Mouse (Mus musculus): ENCODE results near the gene Mfn2. TPM values are rescaled to one million over a fixed set of nuclear protein-coding genes. Genes with fewer than 3 reads are reported as not detected.
"Not testable (repeated sequence)": the region's sequence is repeated elsewhere in the genome, so short reads cannot be mapped to it uniquely, and the experiment has no call there.

Gene Mfn2
- total and polyA plus RNA-seq, 3 experiments = 10.0 to 36.8 (median 17.5) TPM

DNA sequence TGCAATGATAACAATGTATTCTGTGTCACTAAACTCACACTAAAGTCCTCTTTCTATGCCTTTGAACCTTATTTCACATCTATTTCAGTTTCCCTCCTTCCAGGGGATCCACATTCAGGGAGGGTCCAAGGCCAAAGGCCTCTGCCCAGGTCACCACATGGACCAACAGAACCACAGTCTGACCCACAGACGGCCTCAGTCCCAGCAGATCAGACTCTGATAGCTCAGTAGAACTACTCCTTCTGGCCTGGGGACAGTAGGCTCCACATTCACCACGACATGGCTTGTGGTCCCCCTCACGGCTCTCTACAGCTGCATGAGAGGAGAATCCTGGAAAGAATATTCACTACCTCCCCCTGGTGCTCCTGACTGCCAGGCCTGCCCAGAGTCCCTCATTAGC is 61.6 kb downstream of the Mfn2 start:
- no peaks in the 10 kb centered on the region for H3K9me3 ChIP-seq (replicated peaks; ENCODE audit: low read length)
- no peak overlapping the region for H3K4me3 ChIP-seq (replicated peaks in 1 of 3; ENCODE audit: low read depth in 2 of 3, low read length in 2 of 3, poor library complexity in 1 of 3)
- in situ Hi-C loops (cut with MboI; ENCODE audit: low pct_ligation_motif_present, low pct_unique_long_range_greater_than_20kb, low sequenced_read_pairs) (no loop called here), dilution Hi-C loops (cut with MboI; ENCODE audit: extremely low pct_ligation_motif_present, extremely low pct_unique_long_range_greater_than_20kb, low sequenced_read_pairs) (no loop called here)
- H3K27me3 ChIP-seq (replicated peaks) = no peaks in the 10 kb centered on the region
- H3K4me1 ChIP-seq (ENCODE audit: control insufficient read depth in 1 of 2, insufficient read depth in 2 of 2) = peaks cover 0 to 26% of the 10 kb centered on the region in 2 experiments; a peak in 2 of 4 replicates
- no peak overlapping the region for H3K4me2 ChIP-seq (ENCODE audit: insufficient read depth, low read depth, poor library complexity, severe bottlenecking)
- peaks cover 5 to 47% of the 10 kb centered on the region in 2 experiments for H3K36me3 ChIP-seq (replicated peaks in 1 of 2; ENCODE audit: control insufficient read depth in 1 of 2, insufficient read depth in 1 of 2, low read length in 1 of 2)
- no peak overlapping the region for H3K27ac ChIP-seq (ENCODE audit: insufficient read depth, low read depth)
- no peak for DNase-seq (ENCODE audit: extremely low read depth)
- H3K79me2 ChIP-seq (replicated peaks; ENCODE audit: control insufficient read depth, extremely low read depth, insufficient read depth, poor library complexity, severe bottlenecking) = peaks cover 5% of the 10 kb centered on the region
- TF ChIP-seq HCFC1 (IDR thresholded peaks at IDR 0.05; ENCODE audit: low read depth, low read length) (no peak), E2F4 (IDR thresholded peaks at IDR 0.05; ENCODE audit: insufficient replicate concordance, low read depth, low read length) (no peak), CTCF (conservative IDR thresholded peaks at IDR 0.05 in 1 of 2, IDR thresholded peaks at IDR 0.05 in 1 of 2; ENCODE audit: low read depth in 2 of 2, low read length in 2 of 2) (no peak), MXI1 (IDR thresholded peaks at IDR 0.05; ENCODE audit: low read depth, low read length) (no peak), JUN (IDR thresholded peaks at IDR 0.05; ENCODE audit: insufficient read depth, low read depth, low read length) (no peak), ZC3H11A (IDR thresholded peaks at IDR 0.05; ENCODE audit: low read depth, low read length) (no peak), MYC (IDR thresholded peaks at IDR 0.05; ENCODE audit: low read depth, low read length) (no peak)
- H3K9ac ChIP-seq (ENCODE audit: insufficient read depth, low read depth) = no peak overlapping the region

- H3K27me3 ChIP-seq (replicated peaks); in situ Hi-C loops (cut with MboI; ENCODE audit: low pct_ligation_motif_present, low pct_unique_long_range_greater_than_20kb, low sequenced_read_pairs); H3K79me2 ChIP-seq (replicated peaks; ENCODE audit: control insufficient read depth, extremely low read depth, insufficient read depth, poor library complexity, severe bottlenecking); H3K9me3 ChIP-seq (replicated peaks; ENCODE audit: low read length); dilution Hi-C loops (cut with MboI; ENCODE audit: extremely low pct_ligation_motif_present, extremely low pct_unique_long_range_greater_than_20kb, low sequenced_read_pairs); H3K4me3 ChIP-seq (replicated peaks in 1 of 3; ENCODE audit: low read depth in 2 of 3, low read length in 2 of 3, poor library complexity in 1 of 3); H3K4me1 ChIP-seq (ENCODE audit: control insufficient read depth in 1 of 2, insufficient read depth in 2 of 2); H3K27ac ChIP-seq (ENCODE audit: insufficient read depth, low read depth); H3K4me2 ChIP-seq (ENCODE audit: insufficient read depth, low read depth, poor library complexity, severe bottlenecking); DNase-seq (ENCODE audit: extremely low read depth); H3K9ac ChIP-seq (ENCODE audit: insufficient read depth, low read depth): not testable (repeated sequence)
- peaks cover 5 to 31% of the 10 kb centered on the region in 2 experiments for H3K36me3 ChIP-seq (replicated peaks in 1 of 2; ENCODE audit: control insufficient read depth in 1 of 2, insufficient read depth in 1 of 2, low read length in 1 of 2)
Measured at GRCm38 (mm10) chr4:147839282-147839681, 65.2 kb downstream of the Mfn2 start.

GRCm38 (mm10) chr4:147824389-147824788 is 80.1 kb downstream of the Mfn2 start:
- TF ChIP-seq SMC3 (IDR thresholded peaks at IDR 0.05; ENCODE audit: low read depth, low read length) (no peak), RCOR1 (conservative IDR thresholded peaks at IDR 0.05; ENCODE audit: low read depth, low read length) (no peak), E2F4 (IDR thresholded peaks at IDR 0.05; ENCODE audit: insufficient replicate concordance, low read depth, low read length) (no peak), MYC (IDR thresholded peaks at IDR 0.05; ENCODE audit: low read depth, low read length) (no peak), ZNF384 (IDR thresholded peaks at IDR 0.05; ENCODE audit: low read depth, low read length) (no peak), PAX5 (IDR thresholded peaks at IDR 0.05; ENCODE audit: low read length) (no peak), ETS1 (conservative IDR thresholded peaks at IDR 0.05; ENCODE audit: low read depth, low read length) (no peak), POLR2A (IDR thresholded peaks at IDR 0.05; ENCODE audit: low read depth, low read length) (no peak), MEF2A (IDR thresholded peaks at IDR 0.05; ENCODE audit: borderline replicate concordance, low read depth, low read length) (no peak)
- DNase-seq (ENCODE audit: extremely low read depth) = no peak
- H3K9me3 ChIP-seq (replicated peaks; ENCODE audit: low read length) = peaks cover 23% of the 10 kb centered on the region
- in situ Hi-C loops (cut with MboI; ENCODE audit: low pct_ligation_motif_present, low pct_unique_long_range_greater_than_20kb, low sequenced_read_pairs) (no loop called here), dilution Hi-C loops (cut with MboI; ENCODE audit: extremely low pct_ligation_motif_present, extremely low pct_unique_long_range_greater_than_20kb, low sequenced_read_pairs) (no loop called here)
- no peaks in the 10 kb centered on the region for H3K4me1 ChIP-seq (ENCODE audit: control insufficient read depth in 1 of 2, insufficient read depth in 2 of 2)
- H3K9ac ChIP-seq (ENCODE audit: insufficient read depth, low read depth) = no peak overlapping the region
- peaks cover 7 to 41% of the 10 kb centered on the region in 2 experiments for H3K36me3 ChIP-seq (replicated peaks in 1 of 2; ENCODE audit: control insufficient read depth in 1 of 2, insufficient read depth in 1 of 2, low read length in 1 of 2)
- H3K27me3 ChIP-seq (replicated peaks) = no peaks in the 10 kb centered on the region
- no peaks in the 10 kb centered on the region for H3K79me2 ChIP-seq (replicated peaks; ENCODE audit: control insufficient read depth, extremely low read depth, insufficient read depth, poor library complexity, severe bottlenecking)
- no peak overlapping the region for H3K27ac ChIP-seq (ENCODE audit: insufficient read depth, low read depth)
- no peak overlapping the region for H3K4me3 ChIP-seq (replicated peaks in 1 of 3; ENCODE audit: low read depth in 2 of 3, low read length in 2 of 3, poor library complexity in 1 of 3)
- no peak overlapping the region for H3K4me2 ChIP-seq (ENCODE audit: insufficient read depth, low read depth, poor library complexity, severe bottlenecking)

Other genes starting within 250 kb of the Mfn2 start
- gene Zfp534, start 202.2 kb downstream of the Mfn2 start, total RNA-seq (2012; rRNA removed) = not detected in 2 replicates
- gene Zfp534, start 202.2 kb downstream of the Mfn2 start, total RNA-seq (2014; rRNA removed) = not detected in 2 replicates
- gene Zfp534, start 202.2 kb downstream of the Mfn2 start, polyA plus RNA-seq (2012; ENCODE audit: insufficient read length, low read depth) = 0.10 TPM in 1 of 2 replicates, not detected in the other
- 4.5 TPM in 2 replicates for gene Zfp984, start 94.9 kb downstream of the Mfn2 start, total RNA-seq (2012; rRNA removed)
- gene Zfp984, start 94.9 kb downstream of the Mfn2 start, total RNA-seq (2014; rRNA removed) = 15.9 and 16.0 TPM in 2 replicates
- gene Zfp984, start 94.9 kb downstream of the Mfn2 start, polyA plus RNA-seq (2012; ENCODE audit: insufficient read length, low read depth) = 6.8 and 8.0 TPM in 2 replicates
- 2.0 and 2.7 TPM in 2 replicates for gene Zfp933, start 56.3 kb downstream of the Mfn2 start, total RNA-seq (2012; rRNA removed)
- gene Zfp933, start 56.3 kb downstream of the Mfn2 start, total RNA-seq (2014; rRNA removed) = 5.6 and 7.7 TPM in 2 replicates
- 3.0 and 3.4 TPM in 2 replicates for gene Zfp933, start 56.3 kb downstream of the Mfn2 start, polyA plus RNA-seq (2012; ENCODE audit: insufficient read length, low read depth)
- gene Miip, start 35.9 kb downstream of the Mfn2 start, total RNA-seq (2012; rRNA removed) = 50.6 and 58.8 TPM in 2 replicates
- gene Miip, start 35.9 kb downstream of the Mfn2 start, total RNA-seq (2014; rRNA removed) = 31.5 and 33.6 TPM in 2 replicates
- 43.9 and 46.6 TPM in 2 replicates for gene Miip, start 35.9 kb downstream of the Mfn2 start, polyA plus RNA-seq (2012; ENCODE audit: insufficient read length, low read depth)
- 4.0 and 4.3 TPM in 2 replicates for gene Fv1, start 35.7 kb downstream of the Mfn2 start, total RNA-seq (2012; rRNA removed)
- gene Fv1, start 35.7 kb downstream of the Mfn2 start, total RNA-seq (2014; rRNA removed) = 3.0 TPM in 2 replicates
- 2.1 and 2.8 TPM in 2 replicates for gene Fv1, start 35.7 kb downstream of the Mfn2 start, polyA plus RNA-seq (2012; ENCODE audit: insufficient read length, low read depth)
- 4.8 and 6.5 TPM in 2 replicates for gene Plod1, start 32.1 kb upstream of the Mfn2 start, total RNA-seq (2012; rRNA removed)
- 0.30 and 0.51 TPM in 2 replicates for gene Plod1, start 32.1 kb upstream of the Mfn2 start, total RNA-seq (2014; rRNA removed)
- 1.9 TPM in 2 replicates for gene Plod1, start 32.1 kb upstream of the Mfn2 start, polyA plus RNA-seq (2012; ENCODE audit: insufficient read length, low read depth)
- gene 2510039O18Rik, start 36.2 kb upstream of the Mfn2 start, total RNA-seq (2012; rRNA removed) = 32.8 and 33.9 TPM in 2 replicates
- gene 2510039O18Rik, start 36.2 kb upstream of the Mfn2 start, total RNA-seq (2014; rRNA removed) = 22.1 and 23.9 TPM in 2 replicates
- gene 2510039O18Rik, start 36.2 kb upstream of the Mfn2 start, polyA plus RNA-seq (2012; ENCODE audit: insufficient read length, low read depth) = 23.6 and 27.9 TPM in 2 replicates
- gene Nppb, start 81.1 kb upstream of the Mfn2 start, total RNA-seq (2012; rRNA removed) = not detected in 2 replicates
- not detected in 2 replicates for gene Nppb, start 81.1 kb upstream of the Mfn2 start, total RNA-seq (2014; rRNA removed)
- gene Nppb, start 81.1 kb upstream of the Mfn2 start, polyA plus RNA-seq (2012; ENCODE audit: insufficient read length, low read depth) = not detected in 2 replicates
- gene Nppa, start 96.0 kb upstream of the Mfn2 start, total RNA-seq (2012; rRNA removed) = not detected in 2 replicates
- not detected in 2 replicates for gene Nppa, start 96.0 kb upstream of the Mfn2 start, total RNA-seq (2014; rRNA removed)
- gene Nppa, start 96.0 kb upstream of the Mfn2 start, polyA plus RNA-seq (2012; ENCODE audit: insufficient read length, low read depth) = not detected in 2 replicates
- gene Clcn6, start 134.1 kb upstream of the Mfn2 start, total RNA-seq (2012; rRNA removed) = 5.5 and 5.7 TPM in 2 replicates
- gene Clcn6, start 134.1 kb upstream of the Mfn2 start, total RNA-seq (2014; rRNA removed) = 3.7 and 4.8 TPM in 2 replicates
- gene Clcn6, start 134.1 kb upstream of the Mfn2 start, polyA plus RNA-seq (2012; ENCODE audit: insufficient read length, low read depth) = 9.2 and 10.6 TPM in 2 replicates
- gene Mthfr, start 134.4 kb upstream of the Mfn2 start, total RNA-seq (2012; rRNA removed) = 14.4 and 17.0 TPM in 2 replicates
- 15.3 and 16.1 TPM in 2 replicates for gene Mthfr, start 134.4 kb upstream of the Mfn2 start, total RNA-seq (2014; rRNA removed)
- gene Mthfr, start 134.4 kb upstream of the Mfn2 start, polyA plus RNA-seq (2012; ENCODE audit: insufficient read length, low read depth) = 15.4 and 16.3 TPM in 2 replicates
- 5.6 and 6.2 TPM in 2 replicates for gene Agtrap, start 183.3 kb upstream of the Mfn2 start, total RNA-seq (2012; rRNA removed)
- gene Agtrap, start 183.3 kb upstream of the Mfn2 start, total RNA-seq (2014; rRNA removed) = 4.0 and 4.1 TPM in 2 replicates
- gene Agtrap, start 183.3 kb upstream of the Mfn2 start, polyA plus RNA-seq (2012; ENCODE audit: insufficient read length, low read depth) = 5.4 and 5.9 TPM in 2 replicates
- gene Mad2l2, start 225.7 kb upstream of the Mfn2 start, total RNA-seq (2012; rRNA removed) = 39.4 and 43.3 TPM in 2 replicates
- 21.0 and 23.1 TPM in 2 replicates for gene Mad2l2, start 225.7 kb upstream of the Mfn2 start, total RNA-seq (2014; rRNA removed)
- gene Mad2l2, start 225.7 kb upstream of the Mfn2 start, polyA plus RNA-seq (2012; ENCODE audit: insufficient read length, low read depth) = 36.5 and 40.9 TPM in 2 replicates
- 0.04 TPM in 1 of 2 replicates, not detected in the other for gene Draxin, start 226.0 kb upstream of the Mfn2 start, total RNA-seq (2012; rRNA removed)
- gene Draxin, start 226.0 kb upstream of the Mfn2 start, total RNA-seq (2014; rRNA removed) = not detected in 2 replicates
- not detected in 2 replicates for gene Draxin, start 226.0 kb upstream of the Mfn2 start, polyA plus RNA-seq (2012; ENCODE audit: insufficient read length, low read depth)
- gene Fbxo6, start 247.4 kb upstream of the Mfn2 start, total RNA-seq (2012; rRNA removed) = 20.5 and 25.7 TPM in 2 replicates
- gene Fbxo6, start 247.4 kb upstream of the Mfn2 start, total RNA-seq (2014; rRNA removed) = 24.1 and 32.5 TPM in 2 replicates
- gene Fbxo6, start 247.4 kb upstream of the Mfn2 start, polyA plus RNA-seq (2012; ENCODE audit: insufficient read length, low read depth) = 17.6 and 20.8 TPM in 2 replicates

Measured in CH12.LX (cell line).